Mouse (Mus musculus) CH12.LX (cell line): ENCODE results near the gene Gm20532.

Experiments used
- CTCF ChIP-seq, 2 experiments: IDR thresholded peaks in 1 of 2; conservative IDR thresholded peaks in 1 of 2; 2 replicates each; pipeline ENCODE4 v1.5.1; 2011 to 2012; ENCODE audit warnings: low read depth in 2 of 2, low read length in 2 of 2, improper control_type of control experiment in 1 of 2, inconsistent platforms in 1 of 2, mild to moderate bottlenecking in 1 of 2, moderate library complexity in 1 of 2
- USF1 ChIP-seq: IDR thresholded peaks from 2 replicates; pipeline ENCODE4 v1.6.1; 2014; ENCODE audit warnings: low read depth, mild to moderate bottlenecking, inconsistent platforms, low read length, improper control_type of control experiment

- no peak for TF ChIP-seq CTCF (conservative IDR thresholded peaks at IDR 0.05 in 1 of 2, IDR thresholded peaks at IDR 0.05 in 1 of 2; ENCODE audit: low read depth in 2 of 2, low read length in 2 of 2)
- no peak for TF ChIP-seq USF1
Measured at GRCm38 (mm10) chr2:26626081-26626480, 39.6 kb downstream of the Gm20532 start.
